Mouse (Mus musculus) MEL (cell line): ENCODE measurements at regions not wholly inside any gene's neighbourhood (a gene's known extent, or its start where the extent isn't known, plus 50 kb on each side); places are given as distances from the start of the nearest gene placed in this dataset.

Experiments used
- DNase-seq: peaks from one replicate; pipeline ENCODE4 v3.0.0; 2011; ENCODE audit warnings: low read depth, low spot score
- H3K27ac ChIP-seq: 2 replicates; pipeline ENCODE4 v1.5.1; 2012; ENCODE audit warnings: low read depth, mild to moderate bottlenecking, control low read depth, low read length, moderate library complexity; ENCODE audit not compliant: control insufficient read depth
- H3K27me3 ChIP-seq, 2 experiments: fragments of 150-350 bp in 1 of 2; sonication (generic) in 1 of 2; 2 replicates each; pipeline ENCODE4 v1.6.1; 2012; ENCODE audit warnings: low read length in 2 of 2, mild to moderate bottlenecking in 2 of 2, improper control_type of control experiment in 1 of 2, moderate library complexity in 1 of 2; ENCODE audit not compliant: insufficient read depth in 2 of 2, control insufficient read depth in 1 of 2
- H3K36me3 ChIP-seq, 2 experiments: 2 replicates each; pipeline ENCODE4 v1.6.1; 2012 to 2014; ENCODE audit warnings: low read length in 2 of 2, improper control_type of control experiment in 1 of 2, inconsistent platforms in 1 of 2, mild to moderate bottlenecking in 1 of 2; ENCODE audit not compliant: insufficient read depth in 2 of 2, control insufficient read depth in 1 of 2
- H3K4me1 ChIP-seq, 2 experiments: fragments of 150-350 bp in 1 of 2; sonication (generic) in 1 of 2; 2 replicates each; pipeline ENCODE4 v1.6.1; 2012; ENCODE audit warnings: low read length in 2 of 2, improper control_type of control experiment in 1 of 2, mild to moderate bottlenecking in 1 of 2; ENCODE audit not compliant: insufficient read depth in 2 of 2, control insufficient read depth in 1 of 2
- H3K4me3 ChIP-seq, 2 experiments: fragments of 150-350 bp in 1 of 2; sonication (generic) in 1 of 2; 2 replicates each; pipeline ENCODE4 v1.5.1; 2012; ENCODE audit warnings: low read depth in 2 of 2, low read length in 2 of 2, mild to moderate bottlenecking in 2 of 2, moderate library complexity in 2 of 2, control low read depth in 1 of 2, improper control_type of control experiment in 1 of 2; ENCODE audit not compliant: control insufficient read depth in 1 of 2, insufficient read depth in 1 of 2
- H3K79me2 ChIP-seq: 2 replicates; pipeline ENCODE4 v1.6.1; 2012; ENCODE audit warnings: mild to moderate bottlenecking, low read length, moderate library complexity; ENCODE audit not compliant: control insufficient read depth, poor library complexity, insufficient read depth
- H3K9ac ChIP-seq: 2 replicates; pipeline ENCODE4 v1.6.1; 2012; ENCODE audit warnings: low read depth, mild to moderate bottlenecking, control low read depth, low read length, moderate library complexity; ENCODE audit not compliant: control insufficient read depth, poor library complexity, severe bottlenecking
- H3K9me3 ChIP-seq: fragments of 150-350 bp; sonication (generic); replicated peaks from 2 replicates; pipeline ENCODE4 v1.6.1; 2012; ENCODE audit warnings: mild to moderate bottlenecking, low read length, improper control_type of control experiment, moderate library complexity; ENCODE audit not compliant: insufficient read depth
- BHLHE40 ChIP-seq: IDR thresholded peaks from 2 replicates; pipeline ENCODE4 v1.6.1; 2012; ENCODE audit warnings: low read depth, mild to moderate bottlenecking, inconsistent platforms, low read length, improper control_type of control experiment, borderline replicate concordance
- E2F4 ChIP-seq: IDR thresholded peaks from 2 replicates; pipeline ENCODE4 v1.6.1; 2011; ENCODE audit warnings: low read depth, low read length, improper control_type of control experiment, borderline replicate concordance
- ELF1 ChIP-seq: IDR thresholded peaks from 2 replicates; pipeline ENCODE4 v1.6.1; 2014; ENCODE audit warnings: low read depth, mild to moderate bottlenecking, inconsistent platforms, low read length, improper control_type of control experiment, moderate library complexity
- EP300 ChIP-seq, 2 experiments: IDR thresholded peaks; 2 replicates each; pipeline ENCODE4 v1.6.1; 2011; ENCODE audit warnings: improper control_type of control experiment in 2 of 2, low read length in 2 of 2, low read depth in 1 of 2, mild to moderate bottlenecking in 1 of 2
- ETS1 ChIP-seq: IDR thresholded peaks from 2 replicates; pipeline ENCODE4 v1.6.1; 2012; ENCODE audit warnings: low read depth, mild to moderate bottlenecking, inconsistent platforms, low read length, improper control_type of control experiment, moderate library complexity
- GABPA ChIP-seq: IDR thresholded peaks from 2 replicates; pipeline ENCODE4 v1.6.1; 2012; ENCODE audit warnings: low read depth, mild to moderate bottlenecking, inconsistent platforms, low read length, improper control_type of control experiment, moderate library complexity
- HCFC1 ChIP-seq: IDR thresholded peaks from 2 replicates; pipeline ENCODE4 v1.6.1; 2012; ENCODE audit warnings: low read depth, mild to moderate bottlenecking, inconsistent platforms, low read length, improper control_type of control experiment, moderate library complexity
- JUND ChIP-seq: IDR thresholded peaks from 2 replicates; pipeline ENCODE4 v1.6.1; 2011; ENCODE audit warnings: low read depth, mild to moderate bottlenecking, improper control_type of control experiment, low read length
- MAFK ChIP-seq: IDR thresholded peaks from 2 replicates; pipeline ENCODE4 v1.6.1; 2011; ENCODE audit warnings: low read depth, mild to moderate bottlenecking, low read length, improper control_type of control experiment, borderline replicate concordance
- MAZ ChIP-seq: IDR thresholded peaks from 2 replicates; pipeline ENCODE4 v1.6.1; 2012; ENCODE audit warnings: low read depth, mild to moderate bottlenecking, inconsistent platforms, low read length, improper control_type of control experiment
- MYB ChIP-seq: IDR thresholded peaks from 2 replicates; pipeline ENCODE4 v1.6.1; 2011; ENCODE audit warnings: mild to moderate bottlenecking, low read depth, low read length, improper control_type of control experiment
- POLR2AphosphoS2 ChIP-seq: IDR thresholded peaks from 2 replicates; pipeline ENCODE4 v1.6.1; 2011; ENCODE audit warnings: low read length, improper control_type of control experiment
- RAD21 ChIP-seq: IDR thresholded peaks from 2 replicates; pipeline ENCODE4 v1.6.1; 2011; ENCODE audit warnings: mild to moderate bottlenecking, low read depth, low read length, improper control_type of control experiment
- RCOR1 ChIP-seq: IDR thresholded peaks from 2 replicates; pipeline ENCODE4 v1.6.1; 2012; ENCODE audit warnings: low read depth, mild to moderate bottlenecking, inconsistent platforms, low read length, improper control_type of control experiment
- SMC3 ChIP-seq: IDR thresholded peaks from 2 replicates; pipeline ENCODE4 v1.6.1; 2011; ENCODE audit warnings: low read depth, low read length, improper control_type of control experiment
- TBP ChIP-seq: IDR thresholded peaks from 2 replicates; pipeline ENCODE4 v1.8.0; 2011; ENCODE audit warnings: low read depth, low read length, improper control_type of control experiment
- UBTF ChIP-seq: IDR thresholded peaks from 2 replicates; pipeline ENCODE4 v1.6.1; 2012; ENCODE audit warnings: low read depth, mild to moderate bottlenecking, inconsistent platforms, low read length, improper control_type of control experiment, moderate library complexity, borderline replicate concordance; ENCODE audit not compliant: insufficient read depth
- USF2 ChIP-seq, 2 experiments: IDR thresholded peaks; 2 replicates each; pipeline ENCODE4 v1.6.1; 2011 to 2012; ENCODE audit warnings: improper control_type of control experiment in 2 of 2, low read length in 2 of 2, borderline replicate concordance in 1 of 2, inconsistent platforms in 1 of 2, low read depth in 1 of 2, mild to moderate bottlenecking in 1 of 2; ENCODE audit not compliant: insufficient read depth in 1 of 2
- ZMIZ1 ChIP-seq: IDR thresholded peaks from 2 replicates; pipeline ENCODE4 v1.6.1; 2012; ENCODE audit warnings: low read depth, mild to moderate bottlenecking, inconsistent platforms, low read length, improper control_type of control experiment, moderate library complexity

DNA sequence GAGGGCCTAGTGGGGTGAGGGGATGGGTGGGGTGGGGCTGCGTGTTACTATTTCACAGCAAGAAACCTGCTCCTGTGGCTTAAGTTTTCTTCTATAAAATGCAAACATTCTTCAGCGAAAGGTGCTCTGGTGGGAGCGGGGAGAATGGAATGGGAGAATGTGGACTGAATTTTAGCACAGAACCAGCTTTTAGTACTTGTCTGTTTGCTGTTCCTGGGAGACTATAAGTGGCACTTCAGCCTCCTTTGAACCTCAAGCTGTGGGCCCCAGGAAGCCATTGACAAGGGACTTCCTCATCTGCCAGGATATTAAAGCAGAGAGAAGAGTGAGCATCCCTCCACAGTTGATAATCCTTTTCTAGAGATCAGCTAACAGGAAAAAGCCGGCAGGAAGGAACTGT, 580.2 kb downstream of the Zfp706 start:
- Histone ChIP-seq H3K4me1 (no peaks in the 10 kb centered on the region), H3K79me2 (no peaks in the 10 kb centered on the region), H3K36me3 (no peaks in the 10 kb centered on the region), H3K9ac (no peak overlapping the region), H3K4me3 (no peak overlapping the region), H3K27me3 (peaks cover 16 to 19% of the 10 kb centered on the region in 2 experiments), H3K9me3 (no peaks in the 10 kb centered on the region), H3K27ac (no peak overlapping the region)
- no peak for DNase-seq
- TF ChIP-seq EP300 (IDR thresholded peaks at IDR 0.05; ENCODE audit: low read depth in 1 of 2, low read length in 2 of 2), result no peak
- TF ChIP-seq JUND, result no peak
- TF ChIP-seq GABPA, result no peak
- no peak for TF ChIP-seq USF2 (IDR thresholded peaks at IDR 0.05; ENCODE audit: borderline replicate concordance in 1 of 2, insufficient read depth in 1 of 2, low read depth in 1 of 2, low read length in 2 of 2)
- TF ChIP-seq BHLHE40, result no peak

DNA sequence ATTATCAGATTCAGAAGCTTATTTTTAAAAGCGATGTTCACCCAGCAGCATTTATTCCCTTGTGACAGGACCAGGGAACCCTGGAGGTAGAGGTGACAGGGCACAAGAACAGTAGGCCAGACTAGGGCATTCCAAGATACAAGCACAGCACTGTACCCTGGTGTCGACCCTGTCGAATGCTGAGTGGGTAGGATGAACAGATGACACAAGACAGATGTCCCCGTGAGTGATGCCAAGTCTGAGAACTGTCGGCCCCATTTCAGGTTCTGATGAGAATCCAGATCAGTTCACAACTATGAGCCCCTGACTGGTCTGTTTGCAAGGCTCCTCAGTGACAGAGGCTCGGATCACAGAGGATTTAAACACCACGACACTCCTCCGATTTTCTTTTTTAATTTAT, 581.7 kb downstream of the Zfp706 start:
- Histone ChIP-seq H3K4me1 (no peaks in the 10 kb centered on the region), H3K4me3 (no peak overlapping the region), H3K9ac (no peak overlapping the region), H3K36me3 (no peaks in the 10 kb centered on the region), H3K9me3 (no peaks in the 10 kb centered on the region), H3K79me2 (no peaks in the 10 kb centered on the region), H3K27ac (no peak overlapping the region), H3K27me3 (peaks cover 20 to 22% of the 10 kb centered on the region in 2 experiments)
- TF ChIP-seq MYB (no peak), RCOR1 (no peak)
- no peak for DNase-seq

GRCm38 (mm10) chr15:36424047-36424446, 583.5 kb downstream of the Zfp706 start:
- no peak for TF ChIP-seq ELF1
- TF ChIP-seq HCFC1, result no peak
- no peak for TF ChIP-seq BHLHE40
- TF ChIP-seq GABPA, result no peak
- no peak for TF ChIP-seq POLR2AphosphoS2
- no peak for TF ChIP-seq MAFK
- TF ChIP-seq ETS1, result no peak
- no peak for TF ChIP-seq UBTF
- no peak for TF ChIP-seq E2F4
- no peak for TF ChIP-seq RAD21
- no peak for TF ChIP-seq SMC3
- no peak for TF ChIP-seq TBP
- no peak for TF ChIP-seq ZMIZ1
- TF ChIP-seq MAZ, result no peak
- TF ChIP-seq, all 39 proteins: peak for 0
- Histone ChIP-seq H3K79me2 (no peaks in the 10 kb centered on the region), H3K9me3 (no peaks in the 10 kb centered on the region), H3K4me3 (no peak overlapping the region), H3K36me3 (no peaks in the 10 kb centered on the region), H3K4me1 (no peaks in the 10 kb centered on the region), H3K27ac (no peak overlapping the region), H3K27me3 (peaks cover 24 to 32% of the 10 kb centered on the region in 2 experiments), H3K9ac (no peak overlapping the region)
- DNase-seq, result no peak
